In the genomic region with DNA sequence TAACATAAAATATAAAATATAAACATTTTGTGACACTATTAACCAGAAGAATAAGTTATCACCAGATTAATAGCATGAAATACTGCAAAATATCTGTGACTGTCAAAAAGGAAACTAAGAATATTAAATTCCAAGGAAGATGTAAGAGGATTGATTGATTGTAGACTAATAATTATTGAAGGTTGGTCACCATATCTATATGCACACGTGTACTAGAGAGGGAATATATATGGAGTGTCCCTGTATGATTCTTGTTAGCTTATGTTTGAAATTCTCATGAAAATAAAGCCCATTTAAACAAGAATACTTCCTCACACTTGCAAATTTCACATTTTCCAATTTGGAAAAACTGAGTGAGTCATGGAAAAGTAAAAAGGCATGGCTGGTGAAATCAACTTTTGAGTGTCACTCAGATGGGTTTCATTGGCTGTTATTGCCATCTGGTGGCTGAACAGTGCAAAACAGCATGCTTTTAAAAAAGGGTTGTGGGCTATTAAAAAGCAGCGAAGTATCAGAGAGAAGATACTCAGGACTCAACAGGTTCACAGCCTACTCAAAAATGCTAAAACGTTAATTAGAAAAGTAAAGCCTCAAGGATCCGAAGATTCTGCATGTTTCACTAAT, we compare ENCODE assay signal across 8 mouse cellular contexts.
DNase-seq lines count a peak whose midpoint lies in the region; ATAC-seq and TF ChIP-seq lines count a peak whose summit lies in the region.

No protein-coding gene starts in this region.

- no peaks in the 10 kb centered on the region for H3K27me3 ChIP-seq in midbrain, postnatal 0 days (ENCODE audit: insufficient read depth, low read length)

- intact Hi-C loops in heart, postnatal 10 days (cut with DNase I): no loop called here
- intact Hi-C loops in left cerebral cortex, adult 2 months (cut with DNase I): loop anchor here (1.0 to 10.0 kb wide), 3 partner anchors 131 to 359 kb away; a partner anchor contains a TSS

- H3K4me2 ChIP-seq in midbrain, postnatal 0 days (ENCODE audit: low read depth, low read length, poor library complexity, severe bottlenecking): no peak overlapping the region

- 38% methylated on average over 4 of the region's 4 CpGs for WGBS in midbrain, postnatal 0 days

- ATAC-seq in midbrain, postnatal 0 days (ENCODE audit: low FRiP score): peak; percentile 77; the same call in 1 of the 2 replicates
- ATAC-seq in monocyte, adult 5-6 weeks (replicated peaks; ENCODE audit: insufficient number of reproducible peaks, low FRiP score, low TSS enrichment, poor library complexity, severe bottlenecking): no peak

- H3K9ac ChIP-seq in midbrain, postnatal 0 days (replicated peaks; ENCODE audit: low read length, poor library complexity, severe bottlenecking): no peak overlapping the region

- DNase-seq in urinary bladder, postnatal 14 days (ENCODE audit: low spot score): peak; percentile 21
- DNase-seq in urinary bladder, postnatal 4 days (ENCODE audit: low spot score in 2 of 2): no peak
- peak; percentile 24 to 28 for DNase-seq in adrenal gland, postnatal 36 days
- DNase-seq in heart, postnatal 10 days: peak; percentile 43 to 58
- DNase-seq in left cerebral cortex, adult 2 months (ENCODE audit: extremely low spot score in 1 of 2, low spot score in 2 of 2): peak; percentile 40 to 45
- peak; percentile 74 for DNase-seq in midbrain, postnatal 0 days (ENCODE audit: low spot score)
- no peak for DNase-seq in thymus, postnatal 36 days

- peak; percentile 78 for TF ChIP-seq CTCF in left cerebral cortex, adult 2 months (IDR thresholded peaks at IDR 0.05)
- TF ChIP-seq CTCF in midbrain, postnatal 0 days (IDR thresholded peaks at IDR 0.05): peak; percentile 92

- no peak overlapping the region for H3K4me3 ChIP-seq in left cerebral cortex, adult 2 months
- H3K4me3 ChIP-seq in midbrain, postnatal 0 days (ENCODE audit: low read depth, low read length): no peak overlapping the region

- H3K9me3 ChIP-seq in midbrain, postnatal 0 days (ENCODE audit: low read length): no peaks in the 10 kb centered on the region

- H3K36me3 ChIP-seq in midbrain, postnatal 0 days (ENCODE audit: insufficient read depth, low read length): no peaks in the 10 kb centered on the region

- H3K27ac ChIP-seq in left cerebral cortex, adult 2 months: no peak overlapping the region
- no peak overlapping the region for H3K27ac ChIP-seq in midbrain, postnatal 0 days (ENCODE audit: low read depth, low read length)

- no peaks in the 10 kb centered on the region for H3K4me1 ChIP-seq in midbrain, postnatal 0 days (ENCODE audit: insufficient read depth, low read length)

Comparison
In these comparisons a context has a peak if more than half of its experiments do, and no peak if none do; other contexts are left out.
1. DNase-seq: peak in urinary bladder, postnatal 14 days (single experiment), adrenal gland, postnatal 36 days (2 of 2), heart, postnatal 10 days (2 of 2), left cerebral cortex, adult 2 months (2 of 2) and midbrain, postnatal 0 days (single experiment); none in urinary bladder, postnatal 4 days (0 of 2) and thymus, postnatal 36 days (0 of 2).